Mouse (Mus musculus): ENCODE data around the gene Csad.
"Not testable (repeated sequence)": the region's sequence is repeated elsewhere in the genome, so short reads cannot be mapped to it uniquely, and the experiment has no call there.

The Csad gene

GRCm38 (mm10) chr15:102163900-102164693, 40.4 kb downstream of the Csad start:
- no peak for DNase-seq (ENCODE audit: low spot score)

DNA sequence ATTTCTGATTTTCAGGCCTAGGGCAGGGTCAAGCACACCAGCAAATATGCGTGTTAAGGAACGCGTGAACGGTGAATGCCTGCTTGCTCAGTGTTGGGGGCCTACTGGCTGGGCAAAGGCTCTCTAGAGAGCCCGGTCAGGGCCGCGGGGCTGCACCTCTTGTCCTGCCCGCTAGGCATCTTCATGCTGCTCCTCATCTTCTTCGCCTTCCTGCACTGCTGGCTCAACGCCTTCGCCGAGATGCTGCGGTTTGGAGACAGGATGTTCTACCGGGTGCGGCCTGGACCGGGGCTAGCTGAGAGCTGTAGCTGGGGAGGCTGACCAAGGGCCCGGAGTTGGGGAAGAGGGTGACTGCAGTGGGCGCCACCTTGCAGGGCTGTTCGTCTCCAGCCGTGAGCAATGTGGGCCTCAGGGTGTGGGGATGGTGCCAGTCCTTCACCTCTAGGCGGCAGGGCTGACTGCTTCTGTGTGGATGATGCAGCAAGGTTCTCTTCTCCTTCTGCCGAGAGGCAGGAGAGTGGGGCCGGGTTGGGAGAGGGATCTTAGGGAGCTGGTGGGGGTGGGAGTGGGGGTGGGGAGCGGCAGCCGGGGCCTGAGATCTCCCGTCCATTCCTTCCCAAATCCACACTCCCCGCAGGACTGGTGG, 44.0 kb downstream of the Csad start:
- no peak for DNase-seq (ENCODE audit: low spot score)

- DNase-seq (ENCODE audit: low spot score) = no peak
These were observed 47.7 kb downstream of the Csad start for GRCm38 (mm10) chr15:102156836-102157235.

- not testable (repeated sequence) for DNase-seq (ENCODE audit: low spot score)
These were observed 49.5 kb downstream of the Csad start for GRCm38 (mm10) chr15:102155006-102155405.

DNA sequence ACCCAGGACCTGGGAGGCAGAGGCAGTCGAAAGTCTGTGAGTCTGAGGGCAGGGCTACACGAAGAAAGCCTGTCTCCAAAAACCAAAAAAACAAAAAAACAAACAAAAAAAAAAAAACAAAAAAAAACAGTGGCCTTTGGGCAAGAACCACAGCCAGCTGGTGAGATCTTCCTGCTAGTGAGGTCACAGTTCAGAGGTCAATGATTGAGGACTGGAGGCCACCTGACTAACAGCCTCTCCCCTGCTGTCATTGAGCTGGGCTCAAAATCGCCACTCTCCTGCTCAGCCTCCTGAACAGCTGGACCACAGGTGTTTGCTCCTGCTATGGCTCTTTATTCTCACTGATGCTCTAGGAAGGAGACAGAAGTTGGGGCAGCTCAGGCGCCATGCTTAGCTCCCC, 51.9 kb downstream of the Csad start:
- no peak for DNase-seq (ENCODE audit: low spot score)

DNA sequence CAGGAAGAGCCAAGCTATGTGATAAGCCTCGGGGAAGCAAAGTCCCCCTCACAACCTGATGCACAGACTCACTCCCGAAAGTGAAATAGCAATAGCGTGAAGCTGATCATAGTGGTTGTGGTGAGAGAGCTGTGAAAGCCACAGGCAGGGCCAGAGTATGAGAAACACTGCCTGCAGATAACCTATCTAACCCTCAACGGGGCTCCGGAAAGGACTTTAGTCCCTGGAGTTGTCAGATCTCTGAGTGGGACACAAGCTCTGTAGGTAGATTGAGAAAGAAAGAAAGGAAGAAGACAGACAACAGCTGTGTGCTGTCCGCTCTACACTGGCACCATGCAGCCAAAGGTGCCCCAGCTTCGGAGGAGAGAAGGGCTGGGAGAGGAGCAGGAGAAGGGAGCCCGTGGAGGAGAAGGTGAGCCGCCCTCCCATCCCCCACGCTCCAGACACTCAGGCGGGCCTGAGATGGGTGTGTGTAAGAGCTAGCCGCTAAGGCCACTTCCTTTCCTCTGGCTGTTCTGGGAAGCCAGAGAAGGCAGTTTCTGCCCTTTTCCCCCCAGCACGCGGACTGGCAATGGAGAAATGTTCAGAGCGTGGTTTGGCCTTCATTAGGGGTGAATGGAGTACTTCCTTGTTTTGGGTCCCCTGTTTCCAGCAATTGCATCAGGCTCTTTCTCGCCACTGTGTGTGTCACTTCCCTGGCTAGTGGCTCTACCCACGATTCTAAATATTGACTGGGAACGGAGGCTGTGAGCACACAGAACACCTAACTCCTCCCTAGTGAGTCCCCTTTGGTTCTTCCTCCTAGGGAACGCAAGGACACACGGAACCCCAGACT, 54.0 kb downstream of the Csad start, which contains the start of gene Soat2:
Soat2 (plus strand) TSS at position 226 of the 835 bp plus-strand sequence.
- DNase-seq (ENCODE audit: low spot score) = peak; percentile 71

DNA sequence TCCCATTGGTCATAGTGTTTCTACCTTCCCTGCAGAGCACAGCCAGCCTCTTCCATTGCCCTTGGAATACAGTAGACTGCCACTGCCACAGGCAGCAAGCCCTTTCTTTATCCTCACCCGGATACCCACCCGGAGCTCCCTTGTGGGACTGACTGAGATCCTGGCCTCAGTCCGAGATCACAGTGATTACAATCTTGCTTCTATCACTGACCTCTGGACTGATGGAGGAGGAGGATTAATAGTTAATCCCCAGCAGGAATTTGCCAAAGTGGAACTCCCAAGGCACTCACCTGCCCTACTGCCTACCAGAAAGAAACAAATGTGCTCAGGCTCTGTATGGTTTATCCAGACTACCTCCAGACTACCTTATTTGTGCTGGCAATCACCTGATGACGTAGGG, 55.0 kb downstream of the Csad start:
- DNase-seq (ENCODE audit: low spot score) = no peak

DNA sequence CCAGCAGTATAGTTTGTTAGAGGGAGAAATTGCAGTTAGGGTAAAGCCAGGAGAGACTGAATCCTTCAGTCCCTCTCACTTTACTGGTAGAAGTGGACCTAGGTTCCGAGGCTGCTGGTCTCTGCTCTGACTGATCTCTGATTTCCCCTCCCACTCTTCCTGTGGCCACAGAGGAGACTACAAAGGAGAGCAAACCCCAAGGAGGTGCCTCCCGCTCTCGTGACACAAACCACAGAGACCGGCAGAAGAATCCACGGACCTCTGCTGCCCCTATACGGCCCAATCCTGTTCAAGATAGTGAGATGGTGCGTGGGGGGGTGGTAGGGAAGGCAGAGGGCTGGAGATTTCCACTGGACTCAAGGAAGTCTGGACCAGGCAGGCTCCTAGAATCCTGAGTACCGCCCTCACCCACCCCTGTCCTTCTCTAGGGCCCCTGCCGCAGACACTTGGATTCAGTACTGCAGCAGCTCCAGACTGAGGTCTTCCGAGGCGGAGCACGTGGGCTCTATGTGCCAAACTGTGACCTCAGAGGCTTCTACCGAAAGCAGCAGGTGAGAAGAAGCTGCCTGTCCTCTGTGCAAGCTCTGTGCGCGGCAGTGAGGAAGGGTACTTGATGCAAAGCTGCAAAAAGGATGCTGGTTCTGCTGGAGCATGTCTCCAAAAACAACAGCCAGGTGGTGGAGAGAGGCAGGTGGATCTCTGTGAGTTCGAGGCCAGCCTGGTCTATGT, 56.7 kb downstream of the Csad start:
- no peak for DNase-seq (ENCODE audit: low spot score)

- DNase-seq (ENCODE audit: low spot score) = peak; percentile 36
These were observed 57.6 kb downstream of the Csad start for GRCm38 (mm10) chr15:102146882-102147281.

DNA sequence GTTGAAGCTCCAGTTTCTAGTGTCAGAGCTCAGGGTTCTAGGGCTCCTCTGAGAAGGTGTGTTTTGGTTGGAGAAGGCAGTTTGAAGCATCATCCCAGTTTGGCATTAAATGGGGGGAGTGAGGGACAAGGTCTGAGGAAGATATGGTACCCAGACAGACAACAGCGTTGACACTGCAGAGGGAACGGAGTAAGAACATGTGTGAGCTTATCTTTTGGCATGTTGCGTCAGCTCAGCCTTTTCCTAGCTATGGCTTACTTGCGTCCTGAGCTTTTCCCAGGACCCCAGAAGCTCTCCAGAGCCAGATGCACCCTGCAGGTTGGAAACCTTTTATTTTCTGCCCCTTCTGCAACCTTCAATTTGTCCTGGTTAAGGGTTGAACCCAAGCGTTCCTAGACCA, 58.4 kb downstream of the Csad start:
- DNase-seq (ENCODE audit: low spot score) = no peak

GRCm38 (mm10) chr15:102145330-102145729, 59.2 kb downstream of the Csad start:
- DNase-seq (ENCODE audit: low spot score) = peak; percentile 30

DNA sequence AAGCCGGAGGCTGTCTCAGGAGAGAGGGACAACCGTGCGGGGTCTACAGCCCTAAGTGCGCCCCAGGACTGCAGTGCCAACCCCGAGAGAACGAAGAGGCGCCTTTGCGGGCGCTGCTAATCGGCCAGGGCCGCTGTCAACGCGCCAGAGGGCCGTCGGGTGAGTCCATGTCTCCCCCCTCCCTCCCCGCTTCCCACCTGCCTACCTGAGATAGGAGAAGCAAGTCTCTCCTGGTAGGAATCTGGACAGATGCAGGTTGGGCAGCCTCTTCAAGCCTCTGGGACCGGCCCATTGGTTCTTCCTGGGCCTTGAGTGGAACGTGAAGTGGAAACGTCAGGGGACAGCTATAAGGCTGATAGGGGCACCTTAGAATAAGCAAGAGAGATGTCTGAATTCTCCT, 59.8 kb downstream of the Csad start:
- DNase-seq (ENCODE audit: low spot score) = no peak

DNA sequence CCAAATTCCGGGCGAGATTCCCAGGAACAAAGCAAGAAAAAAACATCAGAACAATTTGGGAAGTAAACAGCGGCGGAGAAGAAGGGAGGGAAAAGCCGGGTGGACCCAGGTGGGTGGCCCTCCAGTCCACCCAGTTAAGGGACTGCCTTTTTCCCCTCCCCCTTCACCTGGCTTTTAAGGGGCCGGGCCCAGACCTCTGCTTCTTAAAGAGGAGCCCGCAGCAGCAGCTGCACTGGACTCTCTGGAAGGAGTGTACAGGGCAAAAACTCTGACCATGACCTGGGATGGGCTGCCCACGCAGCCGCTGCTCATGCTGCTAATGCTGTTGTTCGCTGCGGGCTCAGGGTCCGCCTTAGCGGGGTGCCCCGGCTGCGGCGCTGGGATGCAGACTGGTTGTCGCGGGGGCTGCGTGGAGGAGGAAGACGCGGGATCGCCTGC, 60.2 kb downstream of the Csad start, which contains the start of gene Igfbp6:
Igfbp6 (plus strand) TSS at position 89 of the 438 bp plus-strand sequence.
- peak; percentile 43 for DNase-seq (ENCODE audit: low spot score)

- peak; percentile 91 for DNase-seq (ENCODE audit: low spot score)
These were observed 61.3 kb downstream of the Csad start for GRCm38 (mm10) chr15:102142914-102143912.

- no peak for DNase-seq (ENCODE audit: low spot score)
These were observed 63.4 kb downstream of the Csad start for GRCm38 (mm10) chr15:102141120-102141519.

DNA sequence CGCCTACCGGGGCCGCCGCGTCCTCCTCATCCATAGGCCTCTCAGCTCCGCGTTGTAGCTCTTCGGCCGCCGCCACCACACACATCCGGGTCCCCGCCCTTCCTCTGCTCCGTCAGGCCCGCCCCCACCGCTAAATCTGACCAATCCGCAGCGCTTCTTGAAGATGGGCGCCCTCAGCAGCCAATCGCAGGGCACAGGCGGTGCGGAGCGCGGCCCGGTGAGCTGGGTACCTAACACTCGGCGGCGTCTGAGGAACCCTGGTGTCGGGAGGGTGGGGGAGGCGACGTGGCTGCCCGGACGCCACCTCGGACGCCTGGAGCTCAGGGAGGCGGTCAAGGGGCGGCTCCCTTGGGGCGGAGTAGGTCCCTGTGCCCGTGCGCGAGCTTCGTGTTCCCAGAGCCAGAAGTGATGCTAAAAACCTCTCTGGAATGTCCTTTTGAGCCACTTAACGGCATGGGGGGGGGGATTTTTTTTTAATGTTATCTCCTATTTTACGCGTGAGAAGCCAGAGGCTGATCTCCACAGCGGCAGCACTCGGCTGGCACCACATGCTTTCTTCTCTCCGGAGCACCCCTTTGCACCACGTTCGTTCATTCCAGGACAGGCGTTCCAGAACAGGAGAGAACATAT, 68.3 kb downstream of the Csad start, which contains the start of gene Spryd3:
Spryd3 (minus strand) TSS at position 106 of the 630 bp plus-strand sequence.
- DNase-seq (ENCODE audit: low spot score) = peak; percentile 96

DNA sequence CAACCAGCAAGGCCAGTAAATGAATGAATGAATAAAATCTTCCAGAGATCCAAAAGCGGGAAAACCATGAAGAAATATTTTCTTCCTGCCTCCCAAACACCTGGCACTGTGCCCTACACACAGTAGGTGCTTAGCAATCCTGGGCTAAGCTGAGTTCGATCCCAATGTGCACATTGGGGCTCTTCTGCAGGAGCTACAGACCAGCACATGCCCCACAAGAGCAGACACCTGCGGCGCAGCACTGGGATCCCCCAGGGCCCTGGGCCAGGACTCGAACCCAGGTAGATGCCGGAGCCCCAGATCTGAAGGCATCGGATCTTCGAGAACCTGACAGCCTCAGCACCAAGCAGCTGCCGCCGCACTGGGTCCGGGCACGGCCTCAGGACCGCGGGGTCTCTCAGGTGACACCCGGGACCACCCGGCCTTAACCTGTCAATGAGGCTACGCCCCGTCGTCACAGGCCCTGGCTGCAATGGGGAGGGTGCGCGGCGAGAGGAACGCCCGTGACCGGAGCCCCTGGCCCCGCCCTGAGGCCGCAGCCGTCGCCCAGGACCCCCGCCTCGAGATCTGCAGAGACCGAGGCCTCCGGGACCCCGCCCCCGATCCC, 68.9 kb downstream of the Csad start:
- no peak for DNase-seq (ENCODE audit: low spot score)

- DNase-seq (ENCODE audit: low spot score) = no peak
These were observed 69.8 kb downstream of the Csad start for GRCm38 (mm10) chr15:102134709-102135108.

GRCm38 (mm10) chr15:102133314-102133713, 71.2 kb downstream of the Csad start:
- no peak for DNase-seq (ENCODE audit: low spot score)
